8 mouse cellular contexts compared by ENCODE assay signal in genomic region chr2:163644575-163645385, GRCm38 (mm10). TPM values are rescaled to one million over a fixed set of nuclear protein-coding genes. Genes with fewer than 3 reads are reported as not detected.
DNase-seq lines count a peak whose midpoint lies in the region; ATAC-seq lines count a peak whose summit lies in the region.

Gene Serinc3 (minus strand): TSS chr2:163645131.

- peaks cover 18% of the 10 kb centered on the region for H3K4me1 ChIP-seq in hindbrain, embryonic 12.5 days

- no peaks in the 10 kb centered on the region for H3K36me3 ChIP-seq in hindbrain, embryonic 12.5 days

- H3K4me2 ChIP-seq in hindbrain, embryonic 12.5 days (replicated peaks), result peak within 1 kb of the TSS; percentile 69

- peak; percentile 97 for ATAC-seq in hindbrain, embryonic 12.5 days (ENCODE audit: low FRiP score)

- under 1% methylated on average over 72 of the region's 74 CpGs for WGBS in hindbrain, embryonic 12.5 days

- no peaks in the 10 kb centered on the region; the same call in 1 of the 2 replicates for H3K9me3 ChIP-seq in hindbrain, embryonic 12.5 days (replicated peaks)

- H3K27ac ChIP-seq in hindbrain, embryonic 12.5 days, result peak within 1 kb of the TSS; percentile 99

- H3K9ac ChIP-seq in hindbrain, embryonic 12.5 days, result peak within 1 kb of the TSS; percentile 93

- no peaks in the 10 kb centered on the region for H3K27me3 ChIP-seq in hindbrain, embryonic 12.5 days

- peak within 1 kb of the TSS; percentile 96 for H3K4me3 ChIP-seq in hindbrain, embryonic 12.5 days

- peak; percentile 100 for DNase-seq in Muller cell, postnatal 12 days (ENCODE audit: inconsistent ontology term)
- DNase-seq in cerebellum, adult 9-11 months, result peak; percentile 98
- DNase-seq in frontal cortex, postnatal 10 days (ENCODE audit: low spot score in 2 of 2), result peak; percentile 96 to 98
- peak; percentile 97 to 98 for DNase-seq in layer of hippocampus, postnatal 14 days (ENCODE audit: low spot score in 2 of 2)
- peak; percentile 100 for DNase-seq in lung, postnatal 14 days
- DNase-seq in retina, adult 2 months (ENCODE audit: low read depth, low spot score), result peak; percentile 95
- DNase-seq in thymus, postnatal 36 days, result peak; percentile 100

RNA-seq across cellular contexts. Expression of gene Serinc3, which starts in this region (rescaled TPM):
- 36.2 and 38.4 TPM in 2 replicates for polyA plus RNA-seq in hindbrain, embryonic 12.5 days (2016; fragmentation: Nextera tagmentation; extraction: Ambion mirVana)
- total RNA-seq in layer of hippocampus, postnatal 14 days (2021), result 100 to 1,000 TPM; 209 to 218 TPM

Comparison
In these comparisons a context has a peak if more than half of its experiments do, and no peak if none do; other contexts are left out.
1. Peak in every context shown above with its lines: DNase-seq, ATAC-seq, H3K4me3 ChIP-seq and H3K27ac ChIP-seq.